Mouse (Mus musculus) retina, postnatal 7 days (tissue): ENCODE measurements around the gene Epb41l1.

ENCODE experiments used
- DNase-seq: peaks from one replicate; pipeline ENCODE4 v3.0.0-alpha.2; 2012; ENCODE audit warnings: low read depth, low spot score

The Epb41l1 gene

DNA sequence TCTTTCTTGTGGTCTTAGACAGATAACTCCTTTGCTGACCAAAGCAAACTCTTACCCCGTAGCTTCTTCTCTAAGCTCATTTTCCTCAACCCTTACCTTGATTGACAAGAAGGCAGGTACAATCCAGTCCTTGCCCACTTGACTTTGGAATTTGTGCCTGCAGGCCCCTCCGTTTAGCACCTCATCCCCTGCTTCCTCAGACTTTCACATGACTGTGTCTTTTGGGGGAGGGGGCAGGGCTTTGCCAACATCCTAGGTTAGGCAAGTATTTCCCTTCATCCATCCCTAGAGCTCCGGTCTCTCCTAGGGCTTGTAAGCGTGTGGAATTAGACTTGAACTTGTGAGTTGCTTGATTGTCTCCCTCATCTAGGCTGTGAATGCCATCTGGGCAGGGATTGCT lies 3.0 kb downstream of the Epb41l1 start:
- no peak for DNase-seq

- DNase-seq, result no peak
Measured at GRCm38 (mm10) chr2:156425618-156426017, 4.9 kb downstream of the Epb41l1 start.

DNA sequence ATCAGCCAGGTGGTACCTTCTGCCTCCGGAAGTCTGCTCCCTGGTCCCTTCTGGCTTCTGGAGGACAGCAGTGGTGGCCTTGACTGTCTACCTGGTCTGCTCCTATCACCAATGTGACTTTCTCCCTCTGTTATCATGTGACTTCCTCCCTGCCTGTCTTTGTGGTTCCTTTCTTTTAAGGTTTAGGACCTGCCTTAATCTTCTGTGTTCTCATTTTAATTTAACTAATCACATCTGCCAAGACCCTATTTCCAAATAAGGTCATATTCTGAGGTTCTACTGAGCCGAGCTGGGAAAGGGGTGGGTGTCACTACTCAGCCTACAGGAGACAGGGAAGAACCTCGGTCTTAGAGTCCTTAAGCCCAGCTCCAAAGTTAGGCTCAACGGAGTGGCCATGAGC lies 5.4 kb downstream of the Epb41l1 start:
- no peak for DNase-seq

- DNase-seq, result no peak
Measured at GRCm38 (mm10) chr2:156429836-156430235, 9.1 kb downstream of the Epb41l1 start.

GRCm38 (mm10) chr2:156430326-156430725 lies 9.6 kb downstream of the Epb41l1 start:
- no peak for DNase-seq

GRCm38 (mm10) chr2:156431409-156431808 lies 10.7 kb downstream of the Epb41l1 start:
- DNase-seq, result no peak

DNA sequence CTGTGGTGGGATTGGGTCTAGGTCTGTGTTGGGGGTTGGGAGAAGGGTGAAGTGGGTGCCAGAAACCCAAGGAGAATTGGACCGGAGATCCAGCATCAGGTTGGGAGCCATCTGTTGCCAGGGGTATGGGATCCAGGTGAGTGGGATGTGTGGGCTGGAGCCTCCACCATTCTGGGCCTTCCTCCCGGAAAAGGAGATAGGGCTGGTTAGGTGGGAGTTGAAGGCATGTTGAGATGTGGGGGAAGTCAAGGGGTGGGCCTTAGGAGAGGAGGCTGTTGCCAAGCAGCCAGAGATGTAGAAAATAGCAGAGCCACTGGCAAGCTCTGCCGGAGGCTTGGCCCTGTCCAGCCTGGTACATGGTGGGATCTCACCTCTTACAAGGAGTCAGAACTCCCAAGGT lies 11.4 kb downstream of the Epb41l1 start:
- no peak for DNase-seq

- DNase-seq, result no peak
Measured at GRCm38 (mm10) chr2:156432874-156433868, 12.5 kb downstream of the Epb41l1 start.

DNA sequence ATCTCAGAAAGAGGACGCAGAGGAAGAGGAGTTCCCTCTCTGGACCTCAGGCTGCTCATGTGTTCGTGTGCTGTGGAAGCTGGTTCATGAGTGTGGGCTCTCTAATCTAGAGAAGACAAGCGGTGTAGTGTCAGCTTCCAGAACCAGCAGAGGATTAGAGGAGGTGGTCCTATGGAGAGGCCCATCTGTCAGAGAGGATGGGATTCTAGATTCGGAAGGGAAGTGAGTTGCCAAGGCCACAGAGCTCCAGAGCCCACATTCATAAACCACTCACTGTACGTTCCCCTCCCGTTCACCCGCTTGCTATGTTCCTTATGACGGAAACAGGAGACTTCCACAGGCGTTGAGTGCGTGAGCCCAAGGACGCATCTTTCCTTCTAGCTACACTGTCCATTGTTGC lies 16.9 kb downstream of the Epb41l1 start:
- no peak for DNase-seq

DNA sequence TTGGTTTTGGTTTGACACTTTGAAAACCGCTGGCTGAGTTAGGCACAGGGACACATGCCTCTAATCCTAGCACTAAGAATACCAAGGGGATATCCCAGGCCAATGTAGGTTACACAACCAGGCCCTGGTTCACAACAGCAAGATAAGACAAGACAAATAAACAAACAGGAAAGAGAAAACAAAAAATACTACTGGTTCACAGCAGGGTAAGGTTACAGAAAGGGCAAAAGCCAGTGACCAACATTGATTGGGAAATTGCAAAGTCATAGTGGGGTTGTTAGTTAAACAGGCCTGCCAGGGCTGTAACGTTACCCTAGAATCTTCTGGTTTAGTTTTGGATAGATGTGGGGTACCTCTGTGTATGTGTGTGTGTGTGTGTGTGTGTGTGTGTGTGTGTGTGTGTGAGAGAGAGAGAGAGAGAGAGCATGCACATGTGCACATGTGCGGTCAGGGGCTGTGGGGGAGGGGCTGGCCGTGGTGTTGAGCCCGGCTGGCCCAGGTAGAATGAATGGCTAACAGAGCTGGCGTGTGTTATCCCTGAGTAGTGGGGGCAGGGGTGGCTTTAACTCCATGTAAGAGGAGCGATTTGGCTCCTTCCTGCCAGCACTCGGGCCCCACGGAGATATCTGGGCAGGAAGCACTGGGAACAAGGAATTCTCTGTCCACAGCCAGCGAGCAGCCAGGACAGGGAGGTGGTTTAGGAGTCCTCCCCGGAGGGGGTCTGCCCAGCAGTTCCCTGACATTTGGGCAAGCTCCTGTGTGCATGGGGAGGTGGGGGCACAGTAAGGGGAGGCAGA lies 19.2 kb downstream of the Epb41l1 start:
- DNase-seq, result no peak

- DNase-seq, result no peak
Measured at GRCm38 (mm10) chr2:156441909-156442308, 21.2 kb downstream of the Epb41l1 start.

DNA sequence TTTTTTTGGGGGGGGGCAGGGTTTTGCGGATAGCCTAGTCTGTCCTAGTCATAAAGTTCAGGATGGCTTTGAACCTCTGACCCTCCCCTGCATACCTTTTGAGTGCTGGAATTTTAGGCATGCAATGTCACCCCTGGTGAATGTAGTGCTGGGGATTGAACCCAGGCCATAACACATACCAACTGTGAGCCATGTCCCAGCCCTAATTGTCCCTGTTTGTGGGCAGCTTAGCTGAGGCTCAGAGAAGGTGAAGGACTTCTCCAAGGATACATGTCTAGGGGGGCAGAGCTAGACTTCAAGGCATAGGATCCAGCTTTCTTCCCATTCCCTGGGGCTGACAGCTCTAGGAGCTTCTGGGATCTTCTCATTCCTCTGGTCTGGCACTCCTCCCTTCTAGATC lies 22.6 kb downstream of the Epb41l1 start:
- no peak for DNase-seq

- no peak for DNase-seq
Measured at GRCm38 (mm10) chr2:156446489-156447035, 25.9 kb downstream of the Epb41l1 start.

DNA sequence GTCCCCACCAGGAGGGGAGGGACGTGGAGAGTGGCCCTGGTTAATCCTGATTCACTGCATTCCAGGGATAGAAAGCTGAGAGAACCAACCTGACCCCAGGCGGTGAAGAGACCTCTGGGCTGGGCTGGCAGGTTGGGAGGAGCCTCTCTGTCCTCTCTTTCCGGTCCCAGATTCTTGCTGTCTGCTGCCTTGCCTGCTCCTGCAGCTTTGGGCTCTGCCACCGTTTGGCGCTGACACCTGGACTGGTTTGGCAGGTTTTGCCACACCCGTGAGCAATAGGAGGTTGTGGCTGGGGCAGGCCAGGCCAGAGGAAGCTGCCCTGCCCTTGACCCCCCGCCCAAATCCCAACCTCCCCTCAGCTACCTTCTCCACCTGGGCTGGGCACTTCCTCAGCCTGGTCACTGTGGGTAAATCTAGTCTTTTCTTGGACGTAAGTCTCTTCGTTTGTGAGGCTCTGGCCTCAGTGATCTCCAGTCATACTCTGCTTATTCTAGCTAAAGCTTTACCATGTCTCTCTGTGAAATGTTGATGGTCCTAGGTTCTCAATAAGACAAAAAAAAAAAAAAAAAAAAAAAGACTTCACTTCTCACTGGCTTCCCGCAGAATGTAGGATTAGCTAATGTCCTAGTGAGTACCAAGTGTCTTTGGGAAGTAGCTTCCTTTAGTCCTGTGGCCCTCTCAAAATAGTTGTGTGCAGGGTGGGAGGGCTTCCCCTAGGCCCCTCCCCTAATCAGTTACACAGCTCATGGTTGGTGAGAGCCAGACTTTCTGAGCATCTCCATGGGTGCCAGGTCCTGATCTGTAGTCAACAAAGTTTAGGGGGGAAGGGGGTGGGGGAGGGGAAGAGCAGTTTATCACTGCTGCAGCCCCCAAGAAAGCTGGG lies 26.9 kb downstream of the Epb41l1 start:
- no peak for DNase-seq

- no peak for DNase-seq
Measured at GRCm38 (mm10) chr2:156451225-156452148, 30.8 kb downstream of the Epb41l1 start.

GRCm38 (mm10) chr2:156452149-156452536 lies 31.4 kb downstream of the Epb41l1 start:
- no peak for DNase-seq

GRCm38 (mm10) chr2:156453822-156454221 lies 33.1 kb downstream of the Epb41l1 start:
- no peak for DNase-seq

GRCm38 (mm10) chr2:156455508-156456108 lies 34.9 kb downstream of the Epb41l1 start:
- no peak for DNase-seq
